Mouse (Mus musculus): ENCODE results near the gene Mga.

Gene Mga

DNA sequence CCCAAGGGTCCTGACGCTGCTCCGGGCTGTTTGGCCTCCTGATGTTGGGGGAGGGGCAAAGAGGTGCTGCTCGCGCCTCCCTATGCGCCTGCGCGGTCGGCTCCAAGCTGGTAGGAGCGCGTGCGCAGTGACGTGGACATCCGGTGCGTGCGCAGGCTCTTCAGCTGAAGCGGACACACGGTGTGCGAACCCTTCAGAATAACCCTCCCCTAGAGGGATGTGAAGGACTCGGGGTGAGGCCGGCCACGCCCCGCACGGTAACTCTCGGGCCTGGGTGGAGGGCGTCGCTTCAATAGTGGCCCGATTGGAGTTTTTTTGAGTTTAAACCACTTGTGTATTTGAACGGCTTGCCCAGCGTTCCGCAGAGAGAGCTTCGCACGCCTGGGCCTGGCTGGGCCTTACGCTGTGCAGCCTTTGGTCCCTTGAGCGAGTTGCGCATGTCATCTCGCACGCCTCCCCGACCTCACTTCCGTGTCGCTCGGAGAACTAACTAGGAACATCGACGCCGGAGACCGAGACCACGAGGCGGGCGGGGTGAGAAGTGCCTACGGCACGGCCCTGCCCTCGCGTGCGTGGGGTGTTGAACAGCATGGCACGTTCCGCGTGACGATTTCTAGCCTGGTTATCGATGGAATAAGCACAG is at the start of gene Mga:
Gene Mga (plus strand): TSS at position 139 of the 643 bp plus-strand sequence.
- peak; percentile 91 for DNase-seq

DNA sequence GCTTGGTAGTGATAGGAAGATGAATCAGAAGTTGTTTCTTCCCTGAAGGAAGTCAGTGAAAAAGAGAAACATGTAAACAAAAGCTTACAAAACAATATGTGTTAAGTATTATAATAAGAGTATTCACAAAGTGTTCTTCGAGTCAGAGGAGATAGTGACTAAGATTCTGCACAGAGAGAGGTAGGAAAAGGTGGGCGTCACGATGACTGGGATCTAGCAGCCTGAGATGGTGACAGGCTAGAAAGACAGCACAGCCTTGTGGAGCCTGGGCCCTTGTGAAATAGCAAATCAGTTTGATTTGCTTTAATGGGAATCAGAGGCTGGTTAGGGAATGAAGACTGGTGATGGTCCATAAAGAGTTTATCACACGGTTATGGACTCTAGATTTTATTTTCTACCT is 43.2 kb upstream of the Mga start:
- DNase-seq, result no peak

DNA sequence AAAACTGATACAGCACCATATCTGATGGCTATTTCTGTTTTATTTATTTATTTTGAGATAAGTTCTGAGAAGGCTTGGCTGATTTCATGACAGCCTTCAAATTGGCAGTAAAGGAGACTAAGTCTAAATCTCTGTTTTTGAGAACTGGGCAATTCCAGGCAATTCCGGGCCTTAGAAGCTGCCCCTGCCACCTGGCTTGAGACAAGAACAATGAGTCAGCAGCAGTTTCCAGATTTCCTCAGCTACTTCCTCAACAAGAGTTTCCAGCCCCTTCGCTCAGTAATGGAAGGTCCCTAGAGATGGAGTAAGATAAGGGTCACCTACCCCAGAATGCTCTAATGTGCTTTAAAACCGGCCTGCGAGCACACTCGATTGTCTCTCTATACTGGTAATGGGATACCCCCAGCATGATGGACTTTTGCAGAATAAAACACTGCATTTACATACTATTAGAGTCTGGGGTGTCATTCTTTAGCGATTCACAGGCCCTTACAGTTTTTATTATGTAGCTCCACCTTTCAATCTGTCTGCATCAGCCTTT is 41.6 kb upstream of the Mga start:
- DNase-seq, result no peak

DNA sequence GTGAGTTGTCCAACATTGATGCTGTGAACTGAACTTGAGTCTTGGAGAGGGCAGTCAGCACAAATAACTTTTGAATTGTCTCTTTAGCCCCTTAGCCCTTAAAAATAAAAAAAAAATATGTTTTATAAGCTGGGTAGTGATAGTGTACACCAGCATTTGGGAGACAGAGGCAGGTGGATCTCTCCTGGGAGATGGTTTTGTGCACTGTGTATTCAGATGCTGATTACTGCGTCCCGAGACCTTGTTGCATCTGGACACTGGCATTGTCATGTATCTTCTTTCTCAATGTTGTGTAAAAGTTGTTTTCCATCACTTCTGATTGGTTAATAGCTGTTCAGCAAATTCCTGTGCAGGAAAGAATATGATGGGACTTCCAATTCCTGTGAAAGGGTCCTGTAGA is 39.7 kb upstream of the Mga start:
- no peak for DNase-seq

DNA sequence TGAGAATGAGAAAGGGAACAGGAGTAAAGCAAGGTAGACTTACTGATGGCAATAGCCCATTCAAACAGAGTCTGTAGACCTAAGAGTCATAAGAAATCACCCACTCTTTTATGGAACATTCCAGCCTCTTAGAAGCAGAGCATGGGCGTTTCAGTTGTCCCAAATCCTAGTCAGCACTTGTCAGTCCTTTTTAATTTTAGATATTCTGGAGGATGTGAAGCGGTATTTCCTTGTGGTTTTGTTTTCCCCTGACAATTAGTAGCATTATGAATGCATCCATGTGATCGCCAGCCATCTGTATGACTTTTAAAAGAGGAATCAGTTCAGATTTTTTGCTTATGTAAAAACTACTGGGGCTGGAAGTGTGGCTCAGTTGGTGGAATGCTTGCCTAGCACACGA is 32.5 kb upstream of the Mga start:
- DNase-seq, result no peak

DNA sequence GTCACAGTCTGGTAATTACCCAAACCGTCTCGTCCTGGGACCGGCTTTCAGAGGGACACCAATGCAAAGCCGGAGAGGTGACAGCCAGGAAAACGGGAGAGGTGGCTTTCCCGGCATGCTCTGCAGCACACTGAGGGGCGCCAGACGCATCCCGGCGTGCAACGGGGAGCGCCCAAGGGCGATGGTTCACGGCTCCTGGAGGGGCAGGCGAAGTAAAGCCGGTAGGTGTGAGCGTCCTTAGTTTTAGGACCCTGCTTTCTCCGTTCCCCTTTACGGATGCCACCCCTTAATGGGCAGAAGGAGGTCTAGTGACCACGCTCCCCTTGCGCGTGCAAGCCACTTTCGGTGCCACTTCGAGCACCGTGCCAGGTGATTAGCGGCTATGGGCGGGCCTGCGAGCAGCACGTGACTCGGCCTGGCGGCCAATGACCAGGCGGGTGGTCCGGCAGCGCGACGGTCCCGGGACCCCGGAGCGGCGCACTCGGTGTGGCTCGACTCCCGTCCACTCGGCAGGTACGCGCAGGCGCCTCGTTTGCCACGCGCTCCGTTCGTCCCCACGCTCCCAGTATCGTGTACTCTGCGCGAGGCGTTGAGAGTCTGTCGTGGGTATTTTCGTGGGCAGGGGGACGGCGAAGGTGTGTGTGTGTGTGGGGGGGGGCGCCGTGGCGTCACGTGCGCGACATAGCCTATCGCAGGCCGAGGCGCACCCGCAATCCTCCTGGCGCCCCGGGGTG is 24.5 kb upstream of the Mga start:
- peak; percentile 47 to 57 for DNase-seq

DNA sequence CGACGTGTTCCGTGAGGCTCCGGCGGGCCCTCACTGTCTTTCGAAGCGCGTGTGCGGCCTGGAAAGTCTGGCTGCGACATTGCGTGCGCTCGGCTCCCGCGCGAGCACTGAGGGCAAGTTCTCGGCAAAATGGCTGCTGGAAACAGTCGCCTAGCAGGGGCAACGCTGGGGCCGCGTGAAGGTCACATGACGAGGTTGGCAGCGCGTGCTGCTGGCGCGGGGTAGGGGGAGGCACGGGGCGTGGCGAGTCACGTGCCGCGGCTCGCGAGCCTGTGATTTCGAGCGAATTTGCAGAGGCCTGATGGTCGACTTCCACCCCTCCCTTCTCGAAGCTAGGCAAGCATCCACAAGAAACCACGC is 23.9 kb upstream of the Mga start:
- peak; percentile 74 to 85 for DNase-seq

DNA sequence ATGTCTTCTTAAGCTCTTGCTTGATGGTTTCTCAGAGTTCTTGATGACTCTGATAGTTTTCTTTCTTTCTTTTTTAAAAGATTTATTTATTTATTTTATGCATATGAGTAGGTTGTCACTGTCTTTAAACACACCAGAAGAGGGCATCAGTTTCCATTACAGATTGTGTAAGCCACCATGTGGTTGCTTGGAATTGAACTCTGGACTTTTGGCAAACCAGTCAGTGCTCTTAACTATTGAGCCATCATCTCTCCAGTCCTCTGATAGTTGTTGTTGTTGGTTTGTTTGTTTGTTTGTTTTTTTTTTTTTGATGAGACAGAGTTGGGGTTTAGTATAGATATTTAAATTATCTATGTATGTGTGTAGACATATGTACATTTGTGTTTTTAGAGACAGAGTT is 21.0 kb upstream of the Mga start:
- DNase-seq, result no peak

DNA sequence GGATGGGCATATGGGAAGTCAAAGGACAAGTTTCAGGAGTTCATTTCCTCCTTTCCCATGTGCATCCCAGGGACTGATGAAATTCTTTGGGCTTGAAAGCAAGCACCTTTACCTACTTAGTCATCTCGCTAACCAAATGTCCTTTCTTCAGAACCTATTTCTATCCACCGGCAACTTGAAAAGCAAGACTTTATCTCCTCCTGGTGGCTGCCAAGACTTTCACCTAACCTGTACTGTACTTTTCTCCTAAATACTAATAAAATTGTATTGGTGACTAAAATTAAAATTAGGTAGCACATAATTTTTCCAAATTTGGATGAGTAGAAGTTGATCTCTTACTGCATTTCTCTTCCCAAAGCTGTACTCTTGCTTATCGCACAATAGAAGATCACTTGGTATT is 9.8 kb upstream of the Mga start:
- no peak for DNase-seq

DNA sequence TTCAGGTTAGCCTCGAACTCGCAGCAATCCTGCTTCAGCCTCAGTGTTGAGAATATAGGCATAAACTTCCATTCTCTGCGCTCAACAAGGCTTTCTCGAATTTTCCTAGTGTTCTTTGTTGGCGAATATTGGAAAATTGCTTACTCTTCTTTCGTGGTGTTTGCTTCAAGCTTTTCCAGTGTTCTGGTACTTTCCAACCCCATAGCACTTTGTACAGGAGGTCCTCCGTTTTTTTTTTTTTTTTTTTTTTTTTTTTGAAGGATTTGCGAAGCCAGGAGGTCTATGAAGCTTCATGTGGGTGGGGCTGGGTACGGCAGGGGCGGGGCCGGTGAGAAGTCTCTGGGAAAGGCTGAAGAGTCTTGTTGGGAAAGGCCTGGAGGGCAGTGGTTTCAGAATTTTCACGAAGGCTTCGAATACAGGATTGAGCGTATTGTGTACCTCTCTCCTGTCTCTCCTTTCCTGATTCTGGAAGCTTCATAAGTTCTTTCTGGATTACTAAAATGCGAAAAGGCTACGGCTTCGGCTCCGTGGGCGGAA is 407 bp upstream of the Mga start:
- no peak for DNase-seq

DNA sequence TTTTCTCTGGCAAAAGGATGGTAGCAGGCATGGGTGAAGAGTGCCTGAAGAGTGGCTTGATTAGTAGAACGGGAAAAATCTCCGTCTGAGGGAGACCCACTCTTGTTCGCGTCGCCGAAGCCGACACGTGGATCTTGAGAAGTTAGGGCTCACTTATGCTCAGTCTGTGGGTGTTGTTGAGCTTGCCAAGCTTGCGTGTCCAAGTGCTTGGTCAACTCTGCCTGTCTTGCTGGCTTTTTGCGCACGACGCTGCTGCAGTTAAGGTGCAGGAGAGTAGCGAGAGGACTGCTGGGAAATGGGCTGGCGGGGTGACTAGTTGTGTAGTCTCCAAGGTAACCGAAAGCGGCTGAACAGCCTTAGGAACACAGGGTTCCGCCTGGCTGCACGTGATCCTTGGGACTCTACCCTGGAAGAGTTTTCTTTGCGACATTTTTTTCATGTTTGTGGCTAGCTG is 1.1 kb downstream of the Mga start:
- DNase-seq, result peak; percentile 87 to 89

DNA sequence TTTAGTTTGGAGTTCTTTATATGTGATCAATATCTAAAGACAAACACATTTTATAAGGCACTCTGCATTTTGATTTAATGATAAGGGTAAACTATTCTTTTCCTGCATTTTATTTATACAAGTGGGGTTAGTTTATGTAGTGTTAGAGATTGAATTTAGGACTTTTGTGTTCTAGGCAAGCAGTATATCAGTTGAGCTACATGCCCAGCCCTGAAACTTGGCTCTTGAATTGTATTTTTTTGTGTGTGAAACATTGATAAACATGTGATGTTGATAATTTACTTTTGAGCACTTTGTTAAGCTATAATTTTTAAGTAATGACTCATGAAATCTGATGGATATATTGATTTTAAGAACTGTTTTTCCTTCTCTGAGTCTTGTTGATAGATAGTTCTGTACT is 19.0 kb downstream of the Mga start:
- DNase-seq, result no peak

DNA sequence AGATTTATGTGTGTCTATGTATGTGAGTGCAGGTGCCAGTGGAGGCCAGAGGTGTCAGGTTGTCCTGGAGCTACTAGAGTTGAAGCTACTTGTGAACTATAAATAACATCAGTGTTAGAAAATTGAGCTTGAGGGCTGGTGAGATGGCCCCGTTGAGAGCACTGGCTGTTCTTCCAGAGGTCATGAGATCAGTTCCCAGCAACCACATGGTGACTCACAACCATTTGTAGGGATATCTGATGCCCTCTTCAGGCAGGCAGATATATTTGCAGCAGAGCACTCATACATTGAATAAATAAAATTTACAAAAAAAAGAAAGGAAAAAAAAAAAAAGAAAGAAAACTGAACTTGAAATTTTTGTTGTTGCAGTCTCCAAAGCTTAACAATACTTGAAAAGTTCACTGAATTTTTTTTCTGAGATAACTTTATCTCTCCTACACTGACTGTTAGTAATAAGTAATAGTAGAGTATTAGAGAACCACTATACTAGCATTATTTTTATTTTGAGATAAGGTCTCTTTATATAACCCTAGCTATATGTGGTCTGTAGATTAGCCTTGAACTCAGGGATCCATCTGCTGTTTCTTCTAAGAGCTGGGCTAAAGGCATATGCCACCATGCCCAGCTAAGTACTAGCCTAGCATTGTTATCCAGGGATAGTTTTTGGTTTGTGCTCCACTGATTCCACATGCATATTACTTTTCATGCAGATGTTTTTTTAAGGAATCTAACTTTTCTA is 20.8 kb downstream of the Mga start:
- DNase-seq, result no peak

DNA sequence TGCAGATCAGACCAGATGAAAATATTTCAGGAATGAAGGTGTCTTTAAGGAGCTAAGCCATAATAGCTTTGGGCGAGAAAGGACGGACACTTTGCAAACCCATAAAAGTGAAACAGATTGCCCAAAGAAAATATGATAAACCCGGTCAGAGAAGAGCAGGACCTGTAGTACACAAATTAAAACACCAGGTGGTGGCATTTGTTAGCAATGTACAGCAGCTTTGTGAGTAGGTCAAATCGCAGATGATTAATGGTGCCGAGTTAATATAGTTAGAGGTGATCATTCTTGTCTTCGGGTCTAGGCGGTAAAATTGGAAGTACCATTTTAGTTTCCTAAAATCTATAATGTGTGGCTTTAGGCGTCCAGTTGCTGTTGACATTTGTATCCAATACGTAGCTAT is 73.5 kb downstream of the Mga start:
- DNase-seq, result peak; percentile 56 to 65

DNA sequence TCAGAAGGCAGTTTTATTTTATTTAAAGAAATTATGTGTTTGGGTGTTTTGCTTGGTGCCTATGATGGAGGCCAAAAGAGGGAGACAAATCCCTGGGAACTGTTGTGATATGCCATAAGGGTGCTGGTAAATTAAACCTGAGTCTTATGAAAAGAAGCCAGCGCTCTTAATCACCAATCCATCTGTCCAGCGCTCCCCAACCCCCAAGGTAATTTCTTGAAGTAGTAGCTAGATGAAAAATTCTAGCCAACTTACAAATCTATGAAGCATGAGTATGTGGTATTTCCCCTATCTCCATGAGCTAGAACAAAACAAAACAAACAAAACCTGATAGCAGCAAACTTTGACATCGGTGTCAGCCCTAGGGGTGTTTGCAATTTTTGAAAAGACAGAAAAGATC is 74.3 kb downstream of the Mga start:
- no peak for DNase-seq

DNA sequence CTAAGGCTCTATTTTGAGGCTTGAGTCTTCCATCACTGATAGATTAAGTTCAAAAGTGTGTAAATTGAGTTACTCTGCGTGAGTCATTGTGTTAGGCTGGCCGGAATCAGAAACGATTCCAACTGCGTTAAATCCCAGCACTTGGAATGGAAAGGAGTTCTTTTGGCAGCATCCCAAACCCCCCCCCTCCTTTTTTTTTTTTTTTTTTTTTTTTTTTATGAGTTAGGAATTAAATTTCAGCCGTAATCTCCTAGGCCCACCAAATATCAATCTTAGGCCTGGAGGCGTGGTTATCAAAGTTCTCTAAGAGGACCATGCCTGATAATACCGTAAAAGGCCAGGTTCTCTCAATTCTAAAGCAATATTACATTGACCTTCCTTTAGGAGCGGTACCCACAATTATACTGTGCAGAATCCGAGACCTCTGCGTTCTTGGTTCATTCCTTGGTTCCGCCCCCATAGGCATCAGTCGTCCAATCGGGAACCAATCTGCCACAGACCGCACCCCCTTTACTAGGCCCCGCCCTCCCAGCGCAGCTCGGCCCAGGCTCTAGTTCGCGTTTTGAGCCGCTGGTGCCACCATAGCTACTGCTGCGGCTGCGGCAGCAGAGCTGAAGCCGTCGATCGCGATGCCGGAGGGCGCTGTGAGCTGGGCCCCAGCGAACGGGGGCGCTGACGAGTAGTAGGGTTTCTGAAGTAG is 75.0 kb downstream of the Mga start:
- peak; percentile 96 to 97 for DNase-seq

DNA sequence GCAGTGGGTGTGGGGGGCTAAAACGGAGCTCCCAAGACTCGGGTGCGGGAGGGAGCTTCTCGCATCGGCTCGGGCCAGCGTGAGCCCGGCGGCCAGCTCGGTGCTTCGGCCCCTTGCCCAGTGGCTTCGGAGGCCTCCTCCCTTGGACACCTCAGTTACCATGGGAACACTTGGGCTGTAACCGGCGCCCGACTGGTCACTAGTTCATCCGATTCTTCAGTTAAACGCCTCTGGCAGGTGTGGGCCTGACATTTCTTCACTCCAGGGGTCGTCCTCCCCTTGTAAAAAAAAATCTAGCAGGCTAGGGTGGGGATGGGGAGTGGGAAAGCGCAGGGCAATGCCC is 75.5 kb downstream of the Mga start, which contains the start of gene Mapkbp1:
Gene Mapkbp1 (plus strand): TSS at position 163 of the 343 bp plus-strand sequence.
- no peak for DNase-seq

DNA sequence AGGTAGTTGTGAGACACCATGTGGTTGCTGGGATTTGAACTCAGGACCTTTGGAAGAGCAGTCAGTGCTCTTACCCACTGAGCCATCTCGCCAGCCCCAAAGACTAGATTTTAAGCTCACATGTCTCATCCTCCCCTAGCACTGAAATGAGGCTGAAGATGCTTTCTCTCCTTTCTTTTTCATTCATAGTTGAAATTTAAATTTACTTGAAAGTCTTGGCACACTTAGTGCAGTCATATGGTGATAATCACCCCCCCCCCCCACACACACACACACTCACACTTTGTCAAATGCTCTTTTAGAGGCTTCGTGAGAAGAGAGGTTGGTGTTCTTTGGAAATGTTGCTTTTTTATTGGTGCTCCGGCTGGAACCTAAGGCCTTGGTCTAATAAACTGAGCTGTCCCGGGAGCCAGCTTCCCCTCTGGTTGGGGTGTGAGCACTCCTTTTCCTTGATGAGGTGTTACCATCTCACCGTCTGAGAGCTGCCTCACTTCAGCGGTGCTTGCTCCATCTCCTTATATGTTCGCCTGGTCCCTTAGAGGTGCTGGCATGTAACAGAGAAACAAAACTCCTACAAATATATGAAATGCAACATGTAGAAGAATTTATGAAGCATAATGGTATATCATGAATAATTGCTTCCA is 83.4 kb downstream of the Mga start:
- DNase-seq, result no peak

DNA sequence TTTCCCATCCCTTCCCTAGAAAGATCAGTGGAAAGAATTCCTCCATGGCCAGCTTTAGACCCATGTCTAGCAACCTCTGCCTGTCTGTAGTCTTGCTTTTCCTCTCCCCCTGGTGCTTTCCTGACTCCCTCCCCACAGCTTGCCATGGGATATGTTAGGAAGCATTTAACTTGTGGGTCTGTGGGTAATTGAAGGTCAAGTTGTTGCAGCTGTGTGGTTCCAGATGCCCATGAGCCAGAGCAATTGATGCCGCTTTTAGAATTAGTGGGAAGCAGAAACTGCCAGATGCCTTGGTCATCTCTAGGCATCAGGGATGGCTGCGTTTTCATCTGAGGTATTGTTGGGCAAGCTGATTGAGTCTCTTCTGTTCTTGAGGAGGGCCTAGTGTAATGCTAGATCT is 84.6 kb downstream of the Mga start:
- no peak for DNase-seq

DNA sequence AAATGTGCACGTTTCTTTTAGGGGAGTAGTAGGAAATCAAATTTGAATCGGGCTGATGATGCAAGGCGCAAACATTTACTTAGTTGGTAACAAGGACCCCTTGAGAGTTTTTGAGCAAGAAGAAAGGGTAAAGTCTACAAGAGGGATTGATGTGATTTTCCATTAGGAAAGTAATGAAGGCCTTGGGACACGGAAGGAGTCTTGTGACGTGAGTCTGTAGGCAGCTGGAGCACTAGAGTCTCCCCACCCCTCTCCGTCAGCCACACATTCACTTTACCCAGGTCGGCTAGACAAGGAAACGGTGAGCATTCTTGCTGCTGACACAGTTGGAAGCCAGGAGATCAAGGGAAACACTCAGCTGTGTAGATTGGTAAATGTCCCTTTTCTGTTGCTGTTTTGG is 88.8 kb downstream of the Mga start:
- DNase-seq, result no peak

DNA sequence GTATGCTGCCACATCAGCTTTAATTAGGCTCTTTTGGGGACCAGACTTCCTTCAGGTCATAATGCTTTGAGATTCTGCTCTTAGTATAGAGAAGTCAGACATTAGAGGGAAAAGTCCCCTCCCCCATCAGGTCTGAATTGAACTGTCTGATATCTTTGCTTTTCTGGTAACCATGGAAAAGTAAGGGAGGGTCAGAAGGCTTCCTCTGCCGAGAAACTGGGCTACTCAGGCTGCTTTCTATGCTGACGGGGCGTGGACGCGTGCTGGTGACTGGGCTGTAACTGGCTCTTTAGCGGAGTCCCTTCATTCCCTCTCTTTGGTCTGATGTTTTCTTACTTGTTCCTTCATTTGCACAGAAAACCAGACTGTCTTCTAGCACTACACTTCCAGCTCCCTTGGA is 89.3 kb downstream of the Mga start:
- DNase-seq, result no peak

DNA sequence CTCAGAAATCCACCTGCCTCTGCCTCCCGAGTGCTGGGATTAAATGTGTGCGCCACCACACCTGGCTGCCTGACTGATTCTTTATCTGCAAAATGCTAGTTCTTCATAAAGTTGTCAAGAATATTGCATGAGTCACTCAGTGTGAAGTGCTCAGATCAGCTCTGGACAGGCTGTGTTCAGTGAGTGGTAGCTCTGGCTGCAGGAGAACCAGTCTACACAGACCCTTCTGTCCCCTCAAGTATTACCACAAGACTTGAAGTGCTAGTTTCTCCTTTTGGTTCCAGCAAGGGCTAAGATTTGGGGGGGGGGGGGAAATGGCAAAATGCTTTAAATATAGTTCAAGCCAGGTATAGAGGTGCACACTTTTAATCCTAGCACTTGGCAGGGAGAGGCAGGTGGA is 90.4 kb downstream of the Mga start:
- DNase-seq, result no peak

Data from kidney, adult 8-10 months (tissue).